Mouse (Mus musculus) heart, postnatal 0 days (tissue): ENCODE results near the gene Htr6.

ENCODE experiments used
- CTCF ChIP-seq: IDR thresholded peaks from 2 replicates; pipeline ENCODE4 v1.5.1; 2016; ENCODE audit warnings: antibody characterized with exemption, control low read depth, low read depth
- EP300 ChIP-seq: IDR thresholded peaks from 2 replicates; pipeline ENCODE4 v1.6.1; 2016; ENCODE audit warnings: antibody characterized with exemption, low read depth

DNA sequence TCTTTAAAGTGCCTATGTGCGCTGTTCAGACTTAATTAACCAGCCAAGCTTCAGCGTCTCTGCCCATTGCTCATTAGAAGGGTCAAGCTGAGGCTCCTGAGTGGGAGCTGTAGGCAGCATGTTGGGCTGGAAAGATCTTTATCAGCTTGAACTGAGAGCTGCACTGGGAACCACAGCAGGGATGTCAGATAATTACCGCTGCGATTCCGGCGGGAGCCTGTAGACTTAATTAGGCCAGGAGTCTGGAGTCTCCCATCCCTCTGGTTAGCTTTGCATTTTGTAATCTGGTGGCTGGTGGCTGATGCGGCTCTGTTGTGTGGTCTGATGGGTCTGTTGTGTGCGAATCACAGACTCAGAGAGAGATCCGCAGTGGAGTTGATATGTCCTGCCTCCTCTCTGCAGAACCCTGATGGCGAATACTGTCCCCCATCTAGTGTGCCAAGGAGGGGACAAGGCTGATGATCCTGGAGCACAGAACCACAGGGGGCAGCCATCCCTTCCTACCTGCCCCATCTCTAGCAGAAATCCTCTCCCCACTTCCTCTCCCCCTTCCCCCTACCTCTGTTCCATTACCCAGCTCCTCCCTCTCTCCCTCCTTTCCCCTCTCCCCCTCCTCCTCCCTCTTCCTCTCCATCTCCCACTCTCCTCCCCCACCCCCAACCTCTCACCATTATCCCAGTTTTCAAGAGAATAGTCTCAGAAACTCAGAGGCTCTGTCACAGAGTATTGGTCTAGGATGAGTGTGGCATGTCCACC is 35.1 kb downstream of the Htr6 start:
- TF ChIP-seq CTCF = no peak
- TF ChIP-seq EP300 = no peak
